In genomic region chr10:40302140-40302985, GRCm38 (mm10) we compare ENCODE assay signal across 8 mouse cellular contexts. TPM values are rescaled to one million over a fixed set of nuclear protein-coding genes. Genes with fewer than 3 reads are reported as not detected.
DNase-seq lines count a peak whose midpoint lies in the region; ATAC-seq lines count a peak whose summit lies in the region.

TSS of gene Amd1 (minus strand) at chr10:40302186.

- peak within 1 kb of the TSS; percentile 99 for H3K4me3 ChIP-seq in hindbrain, embryonic 11.5 days (ENCODE audit: low read depth, low read length)

- H3K9ac ChIP-seq in hindbrain, embryonic 11.5 days (ENCODE audit: low read depth, low read length) = peak within 1 kb of the TSS; percentile 90

- no peaks in the 10 kb centered on the region for H3K36me3 ChIP-seq in hindbrain, embryonic 11.5 days (ENCODE audit: control insufficient read depth, insufficient read depth, low read length)

- no peaks in the 10 kb centered on the region for H3K4me1 ChIP-seq in hindbrain, embryonic 11.5 days (replicated peaks; ENCODE audit: control insufficient read depth, insufficient read depth, low read length)

- H3K4me2 ChIP-seq in hindbrain, embryonic 11.5 days (replicated peaks; ENCODE audit: low read depth, low read length) = peak within 1 kb of the TSS; percentile 71

- no peaks in the 10 kb centered on the region for H3K9me3 ChIP-seq in hindbrain, embryonic 11.5 days (ENCODE audit: control insufficient read depth, low read length)

- ATAC-seq in hindbrain, embryonic 11.5 days (ENCODE audit: low FRiP score) = peak; percentile 97

- no peaks in the 10 kb centered on the region for H3K27me3 ChIP-seq in hindbrain, embryonic 11.5 days (ENCODE audit: control insufficient read depth, insufficient read depth, low read length)

- DNase-seq in Muller cell, postnatal 12 days (ENCODE audit: inconsistent ontology term) = peak; percentile 100
- DNase-seq in cerebellum, adult 9-11 months = peak; percentile 100
- peak; percentile 98 to 100 for DNase-seq in frontal cortex, adult 2 months (ENCODE audit: extremely low spot score in 1 of 2, low spot score in 1 of 2)
- DNase-seq in hindbrain, embryonic 11.5 days (ENCODE audit: low spot score) = peak; percentile 100
- DNase-seq in layer of hippocampus, postnatal 10 days (ENCODE audit: low spot score in 2 of 2) = peak; percentile 100
- peak; percentile 100 for DNase-seq in lung, postnatal 10 days
- peak; percentile 100 for DNase-seq in ovary, postnatal 36 days (ENCODE audit: low spot score)
- peak; percentile 99 for DNase-seq in thymus, postnatal 25 days

- WGBS in hindbrain, embryonic 11.5 days = under 1% methylated on average over 55 of the region's 55 CpGs

- peak within 1 kb of the TSS; percentile 98 for H3K27ac ChIP-seq in hindbrain, embryonic 11.5 days (ENCODE audit: low read depth, low read length)

RNA-seq across cellular contexts. Expression of gene Amd1, which starts in this region (rescaled TPM):
- 89.3 and 96.4 TPM in 2 replicates for polyA plus RNA-seq in frontal cortex, adult 2 months (2012; rRNA removed)
- 82.2 and 89.7 TPM in 2 replicates for polyA plus RNA-seq in hindbrain, embryonic 11.5 days (2014; fragmentation: Nextera tagmentation; extraction: Ambion mirVana)
- 10 to 100 TPM; 43.2 to 48.9 TPM for total RNA-seq in layer of hippocampus, postnatal 10 days (2021)

Comparison
In these comparisons a context has a peak if more than half of its experiments do, and no peak if none do; other contexts are left out.
1. Peak in every context shown above with its lines: DNase-seq, ATAC-seq, H3K4me3 ChIP-seq and H3K27ac ChIP-seq.